Mouse (Mus musculus): Measurements from ENCODE around the gene Gabarapl1.

- TF ChIP-seq CTCF (IDR thresholded peaks at IDR 0.05; ENCODE audit: low read depth) = no peak; the same call in 1 of the 2 replicates
- no peak for TF ChIP-seq EP300 (IDR thresholded peaks at IDR 0.05; ENCODE audit: low read depth)
Observed at GRCm38 (mm10) chr6:129581274-129581673, 48.3 kb downstream of the Gabarapl1 start.

Measured in liver, embryonic 14.5 days (tissue).